Mouse (Mus musculus) spleen, adult 12 weeks (tissue): ENCODE results near the gene Gm6793.

Experiments
- DNase-seq: peaks from one replicate; pipeline ENCODE4 v3.0.0; 2022; ENCODE audit warnings: low spot score

Gene Gm6793

DNA sequence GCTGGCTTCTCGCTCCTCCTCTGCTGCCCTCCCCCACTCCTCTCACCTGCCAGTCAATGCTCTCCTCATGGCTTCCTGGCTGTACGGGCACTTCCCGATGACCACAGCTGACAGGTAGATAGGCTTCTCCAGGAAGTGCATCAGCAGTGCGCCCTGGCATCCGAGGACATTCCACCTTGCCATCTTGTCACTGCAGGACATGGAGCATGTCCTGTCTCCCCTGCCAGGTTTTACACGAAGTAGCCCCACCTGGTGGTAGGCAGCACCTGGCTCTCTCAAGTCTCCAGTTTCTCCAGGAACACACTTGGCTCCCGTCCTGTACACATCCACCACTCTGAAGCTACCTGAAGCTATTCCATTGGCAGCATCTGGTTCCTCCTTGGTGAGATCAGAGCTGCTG lies 32.7 kb downstream of the Gm6793 start:
- no peak for DNase-seq

DNA sequence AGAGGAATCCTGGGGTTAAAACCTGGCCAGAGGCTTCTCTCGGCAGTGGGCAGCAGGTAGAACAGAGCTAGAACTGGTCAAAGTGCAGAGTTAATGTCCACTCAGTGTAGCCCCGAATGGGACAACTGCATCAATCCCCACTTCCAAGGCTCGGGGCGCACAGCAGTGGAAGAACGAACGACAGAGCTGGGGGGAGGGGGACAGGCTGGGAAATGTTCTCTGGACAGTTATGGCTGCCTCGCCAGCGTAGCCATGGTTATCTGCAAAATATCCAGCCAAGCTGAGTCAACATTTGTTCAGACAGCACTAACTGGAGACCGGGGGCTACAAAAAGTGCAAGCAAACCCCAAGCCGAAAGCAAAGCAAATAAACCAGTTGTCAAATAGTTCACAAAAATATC lies 36.7 kb downstream of the Gm6793 start:
- DNase-seq: no peak

DNA sequence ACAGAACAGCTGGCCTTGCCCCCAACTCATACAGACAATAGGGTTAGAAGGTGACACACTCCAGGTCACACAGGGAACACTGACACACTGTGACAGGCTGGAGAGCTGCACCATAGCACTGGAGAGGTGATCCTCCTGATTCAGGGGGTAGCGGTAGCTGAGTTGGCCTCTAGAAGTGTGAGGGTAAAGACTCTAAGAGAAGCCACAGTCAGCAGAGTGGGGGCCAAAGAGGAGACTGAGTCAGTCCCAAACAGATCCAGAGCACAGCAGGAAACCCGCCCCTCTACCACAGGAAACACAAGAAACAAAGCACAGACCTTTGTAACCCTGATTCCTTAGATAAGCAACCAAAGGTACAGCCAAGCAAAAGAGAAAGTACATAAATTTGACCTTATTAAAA lies 38.5 kb downstream of the Gm6793 start:
- DNase-seq: no peak

DNA sequence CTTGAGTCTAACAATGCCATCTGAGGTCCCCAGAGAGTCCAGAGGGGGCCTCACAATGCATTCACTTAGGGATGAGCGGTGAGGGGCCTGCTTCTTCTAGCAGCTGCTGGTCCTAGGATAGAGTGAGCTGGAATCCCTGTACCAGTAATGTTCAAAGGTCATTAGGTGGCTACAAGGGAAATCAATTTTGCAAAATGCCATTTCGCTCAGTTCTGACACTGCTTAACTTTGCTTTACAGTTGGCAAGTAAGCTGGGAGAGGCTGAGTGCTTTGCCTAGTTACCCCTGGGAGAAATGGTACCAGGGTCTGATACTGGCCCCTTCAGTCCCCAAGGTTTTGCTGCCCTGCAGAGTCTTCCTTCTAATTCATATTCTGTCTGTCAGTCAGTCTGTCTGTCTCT lies 39.1 kb downstream of the Gm6793 start:
- DNase-seq: no peak

DNA sequence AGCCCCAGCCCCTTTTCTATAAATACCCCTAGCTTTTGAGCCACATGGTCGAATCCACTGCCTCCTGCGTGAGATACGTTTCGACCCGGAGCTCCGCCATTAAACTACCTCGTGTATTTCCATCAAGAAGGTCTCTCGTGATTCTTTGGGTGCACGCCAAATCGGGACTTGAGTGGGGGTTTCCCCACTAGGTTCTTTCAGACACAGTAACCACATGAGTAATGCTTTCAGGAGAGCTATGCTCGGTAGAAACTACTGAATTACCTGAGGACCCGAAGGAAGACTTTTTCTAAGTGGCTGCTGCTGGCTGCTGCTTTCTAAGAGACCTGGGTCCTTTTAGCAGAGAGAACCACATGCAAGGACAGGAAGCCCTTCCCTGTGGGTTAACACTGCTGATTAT lies 40.7 kb downstream of the Gm6793 start:
- no peak for DNase-seq

DNA sequence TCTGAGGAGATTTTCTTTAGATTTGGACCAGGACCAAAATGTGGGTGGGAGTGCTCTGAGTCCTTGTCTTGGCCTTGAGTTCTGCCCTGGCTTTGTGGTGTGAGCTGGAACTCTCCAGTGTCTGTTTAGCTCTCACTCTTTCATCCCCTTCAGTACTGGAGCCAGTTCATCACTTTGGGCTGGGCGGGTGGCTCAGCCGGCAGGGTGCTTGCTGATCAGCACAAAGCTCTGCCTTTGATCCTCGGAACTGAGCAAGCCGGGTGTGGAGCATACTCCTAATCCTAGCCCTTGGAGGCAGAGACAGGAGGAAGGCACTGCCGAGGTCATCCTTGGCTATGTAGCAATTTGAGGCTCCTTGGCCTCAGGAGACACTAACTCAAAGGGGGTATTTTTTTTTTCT lies 45.8 kb downstream of the Gm6793 start:
- no peak for DNase-seq

DNA sequence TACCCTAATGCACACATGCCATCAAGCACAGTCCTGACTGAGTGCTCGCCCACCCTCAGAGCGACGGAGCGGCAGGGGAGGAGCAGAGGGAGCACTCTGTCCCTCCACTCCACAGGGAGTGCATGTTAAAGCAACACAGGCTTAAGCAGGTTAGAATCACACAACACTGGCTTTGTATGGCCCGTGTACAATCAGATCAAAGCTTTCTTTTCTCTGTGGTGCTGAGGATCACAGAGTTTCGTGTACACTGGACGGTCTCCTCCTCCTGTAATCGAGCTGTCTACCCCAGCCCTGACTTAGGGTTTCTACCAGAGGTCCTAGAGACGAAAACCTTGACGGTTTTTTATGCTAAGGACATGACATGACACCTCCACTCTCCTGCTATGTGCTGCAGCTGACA lies 46.3 kb downstream of the Gm6793 start:
- no peak for DNase-seq

DNA sequence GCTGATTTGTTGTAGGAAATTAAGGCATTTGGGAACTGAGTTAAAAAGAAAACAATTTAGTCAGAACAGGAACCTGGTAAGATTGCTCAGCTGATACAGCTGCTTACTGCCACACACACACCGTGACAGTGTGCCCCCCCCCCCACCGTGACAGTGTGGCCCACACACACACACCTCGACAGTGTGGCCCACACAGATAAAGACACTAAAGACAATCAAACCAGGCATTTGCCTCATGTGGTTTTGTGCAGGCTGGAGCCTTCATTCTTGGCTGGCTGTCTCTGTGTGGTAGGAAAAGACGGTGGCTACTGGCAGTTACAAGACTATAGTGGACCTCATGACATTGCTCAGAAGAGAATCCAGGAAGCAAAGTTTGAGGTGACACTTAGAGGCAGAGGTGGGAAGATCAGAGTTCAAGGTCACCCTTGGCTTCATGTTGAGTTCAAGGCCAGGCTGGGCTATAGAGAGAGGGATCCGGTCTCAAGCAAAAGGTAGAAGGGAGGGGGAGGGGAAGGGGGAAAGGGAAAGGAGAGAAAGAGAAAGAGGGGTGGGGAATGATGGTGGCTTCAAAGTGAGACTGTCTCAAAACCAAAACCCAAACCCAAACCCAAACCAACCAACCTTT lies 47.5 kb downstream of the Gm6793 start:
- DNase-seq: no peak

DNA sequence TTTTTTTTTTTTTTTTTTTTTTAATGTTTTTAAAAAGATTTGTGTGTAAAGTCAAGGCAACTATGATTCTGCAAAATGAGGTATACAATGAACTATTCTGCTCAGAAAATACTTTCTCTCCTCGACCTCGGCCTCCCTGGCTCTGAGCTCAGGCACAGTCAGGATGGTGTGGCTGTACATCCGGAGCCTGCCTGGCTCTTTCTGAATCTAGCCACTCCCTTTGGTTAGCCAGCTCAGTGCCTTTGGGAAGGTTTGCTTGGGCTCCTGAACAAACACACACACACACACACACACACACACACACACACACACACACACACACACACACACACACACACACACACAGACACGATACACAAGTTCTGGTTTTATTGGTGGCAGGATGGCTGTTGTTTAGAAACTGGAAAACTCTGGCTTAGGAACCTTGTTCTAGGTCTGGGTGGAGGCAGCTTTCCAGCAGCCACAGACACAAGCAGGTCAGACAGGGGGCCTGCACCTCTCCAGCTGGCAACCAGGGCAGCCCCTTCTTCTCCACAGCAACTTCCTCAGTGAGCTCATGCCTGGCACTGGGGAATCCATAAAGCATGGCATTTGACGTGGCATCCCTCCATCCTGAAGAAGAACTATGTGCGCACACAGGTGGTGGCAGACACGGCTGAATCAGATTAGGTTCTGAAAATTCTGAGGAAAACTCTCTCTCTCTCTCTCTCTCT lies 49.8 kb downstream of the Gm6793 start:
- no peak for DNase-seq

DNA sequence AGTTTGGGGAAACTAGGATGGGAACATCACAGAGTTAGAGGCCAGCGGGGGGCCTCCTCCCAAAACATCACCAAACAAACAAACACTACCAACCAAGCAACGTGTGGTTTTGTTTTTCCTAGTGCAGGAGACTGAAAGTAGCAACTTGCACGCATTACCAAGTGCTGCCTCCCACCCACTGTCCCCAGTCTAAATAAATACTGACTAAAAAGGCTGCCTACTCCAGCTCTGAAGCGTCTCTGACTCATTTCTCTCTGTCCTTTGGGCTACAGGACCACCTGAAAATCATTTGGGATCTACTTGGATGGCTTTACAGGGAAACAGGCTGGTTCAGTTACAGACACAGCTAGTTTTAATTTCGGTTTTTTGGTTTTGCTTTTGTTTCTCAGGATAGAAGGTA lies 50.5 kb downstream of the Gm6793 start:
- no peak for DNase-seq

DNA sequence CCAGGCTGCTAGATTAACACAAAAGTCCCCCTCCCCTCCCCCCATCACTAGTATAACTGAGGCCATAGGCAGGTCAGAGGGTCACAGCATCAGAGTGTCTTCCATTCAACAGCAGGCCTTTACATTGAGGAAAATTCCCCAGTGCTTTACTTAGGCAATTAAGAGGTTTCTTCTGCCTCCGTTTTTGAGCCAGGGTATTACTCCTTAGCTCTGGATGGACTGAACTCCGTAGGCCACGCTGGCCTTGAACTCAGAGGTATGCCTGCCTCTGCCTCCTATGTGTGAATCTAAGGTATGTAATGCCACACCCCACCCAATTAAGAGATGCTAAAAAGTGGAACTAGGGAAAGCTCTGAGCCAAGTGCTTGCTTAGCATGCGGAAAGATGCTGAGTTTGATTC lies 51.3 kb downstream of the Gm6793 start:
- no peak for DNase-seq
